Mouse (Mus musculus): Measurements from ENCODE around the gene Chrng.

Gene Chrng

DNA sequence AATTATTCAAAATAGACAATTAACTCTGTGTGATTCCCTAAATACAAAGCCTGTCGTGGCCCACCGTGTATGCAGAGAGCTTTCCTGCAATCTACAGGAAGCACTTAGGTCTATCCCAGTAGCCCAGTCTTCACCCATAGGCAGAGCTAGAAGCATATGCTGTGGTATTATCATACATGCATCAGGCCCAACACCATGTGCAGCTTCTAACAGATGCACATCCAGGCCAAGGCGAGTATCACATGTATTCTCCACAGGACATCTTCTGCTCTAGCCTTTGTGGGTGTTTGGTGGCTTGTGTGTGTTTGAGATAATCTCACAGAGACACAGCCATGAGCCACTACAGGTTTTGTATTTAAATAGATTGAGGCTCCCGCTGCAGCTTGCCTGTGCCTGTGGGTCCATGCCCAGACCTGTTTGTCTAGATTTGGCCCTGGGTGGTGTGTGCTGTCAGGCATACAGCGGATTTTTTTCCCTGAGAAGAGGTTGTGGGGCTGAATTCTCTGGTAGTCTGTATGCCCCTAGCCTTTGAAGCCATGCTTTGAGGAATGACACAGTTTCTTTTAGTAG, 47.7 kb downstream of the Chrng start:
- no peak for DNase-seq (ENCODE audit: extremely low spot score, low spot score)

DNA sequence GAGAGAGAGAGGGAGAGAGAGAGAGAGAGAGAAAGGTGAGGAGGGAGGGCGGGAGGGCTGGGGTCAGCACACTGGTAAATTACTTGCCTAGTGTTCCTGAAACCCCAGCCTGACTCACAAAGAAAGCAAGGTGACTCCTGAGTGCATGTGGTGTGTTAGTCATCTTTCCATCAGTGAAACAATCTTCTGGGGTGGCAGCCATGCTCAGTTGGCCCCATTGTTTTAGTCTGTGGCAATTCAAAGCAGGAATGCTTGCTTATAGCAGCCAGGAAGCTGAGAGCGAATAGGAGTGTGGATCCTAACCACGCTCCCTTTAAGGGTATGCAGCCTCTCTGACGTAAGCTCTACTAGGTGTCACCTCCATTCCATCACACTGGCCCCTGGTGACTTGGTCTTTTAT, 50.7 kb downstream of the Chrng start:
- DNase-seq (ENCODE audit: extremely low spot score, low spot score), result no peak

DNA sequence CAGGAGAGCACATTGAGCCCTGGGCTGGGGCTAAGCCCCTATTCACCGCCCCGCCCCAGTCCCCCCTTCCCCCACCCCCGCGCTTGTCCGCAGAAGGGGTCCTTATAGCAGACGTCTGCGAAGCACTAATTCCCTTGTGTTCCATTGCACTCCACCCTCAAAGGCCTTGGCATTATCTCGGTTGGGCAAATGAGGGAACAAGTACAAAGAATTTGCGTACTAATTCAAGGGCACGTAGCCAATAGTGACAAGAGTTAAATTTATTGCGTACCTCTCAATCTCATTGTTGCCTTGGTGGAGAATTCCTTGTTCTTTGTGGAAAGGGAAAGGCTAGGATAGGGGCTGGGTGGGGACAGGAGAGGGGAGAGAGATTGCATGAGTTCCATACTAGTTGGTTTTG, 53.2 kb downstream of the Chrng start:
- DNase-seq (ENCODE audit: extremely low spot score, low spot score), result no peak

DNA sequence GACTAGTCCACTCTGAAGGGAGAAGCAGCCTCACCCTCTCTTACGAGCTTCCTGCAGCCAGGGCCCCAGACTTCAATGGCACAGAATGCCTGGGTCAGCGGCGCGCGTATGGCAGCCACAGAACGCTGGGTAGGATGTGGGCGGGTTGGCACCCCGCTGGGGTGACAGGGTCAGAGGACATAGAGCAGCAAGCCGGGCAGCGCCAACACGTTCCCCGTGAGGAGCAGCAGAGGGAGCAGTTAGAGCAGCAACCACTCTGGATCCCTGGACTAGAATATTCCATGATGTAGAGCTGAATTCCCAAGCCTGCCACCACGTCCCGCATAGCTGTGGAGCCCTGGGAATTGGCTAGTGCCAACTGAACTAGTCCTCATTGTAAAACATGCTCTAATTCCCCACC, 54.0 kb downstream of the Chrng start:
- DNase-seq (ENCODE audit: extremely low spot score, low spot score), result no peak

DNA sequence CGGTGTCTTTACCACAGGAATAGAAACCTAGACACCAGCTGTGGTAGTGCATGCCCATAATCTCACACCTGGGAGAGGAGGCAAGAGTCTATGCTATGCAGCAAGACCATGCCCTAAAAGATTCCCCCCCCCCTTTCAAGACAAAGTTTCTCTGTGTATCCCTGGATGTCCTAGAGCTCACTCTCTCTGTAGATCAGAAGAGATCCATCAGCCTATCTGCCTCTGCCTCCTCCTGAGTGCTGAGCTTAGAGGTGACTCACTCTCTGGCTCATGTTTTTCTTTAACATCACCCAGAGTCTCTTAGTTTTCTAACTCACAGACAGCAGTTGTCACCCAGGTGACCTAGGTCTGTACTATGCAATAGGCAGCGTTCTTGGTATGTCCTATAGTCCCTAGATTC, 54.9 kb downstream of the Chrng start:
- no peak for DNase-seq (ENCODE audit: extremely low spot score, low spot score)

Measured in neural tube, embryonic 10.5 days (tissue).